Mouse (Mus musculus): Measurements from ENCODE around the gene Hist1h3d. TPM values are rescaled to one million over a fixed set of nuclear protein-coding genes. Genes with fewer than 3 reads are reported as not detected.

Hist1h3d gene
- polyA plus RNA-seq, 1 experiment from 2014 or later = 2.2 TPM

DNA sequence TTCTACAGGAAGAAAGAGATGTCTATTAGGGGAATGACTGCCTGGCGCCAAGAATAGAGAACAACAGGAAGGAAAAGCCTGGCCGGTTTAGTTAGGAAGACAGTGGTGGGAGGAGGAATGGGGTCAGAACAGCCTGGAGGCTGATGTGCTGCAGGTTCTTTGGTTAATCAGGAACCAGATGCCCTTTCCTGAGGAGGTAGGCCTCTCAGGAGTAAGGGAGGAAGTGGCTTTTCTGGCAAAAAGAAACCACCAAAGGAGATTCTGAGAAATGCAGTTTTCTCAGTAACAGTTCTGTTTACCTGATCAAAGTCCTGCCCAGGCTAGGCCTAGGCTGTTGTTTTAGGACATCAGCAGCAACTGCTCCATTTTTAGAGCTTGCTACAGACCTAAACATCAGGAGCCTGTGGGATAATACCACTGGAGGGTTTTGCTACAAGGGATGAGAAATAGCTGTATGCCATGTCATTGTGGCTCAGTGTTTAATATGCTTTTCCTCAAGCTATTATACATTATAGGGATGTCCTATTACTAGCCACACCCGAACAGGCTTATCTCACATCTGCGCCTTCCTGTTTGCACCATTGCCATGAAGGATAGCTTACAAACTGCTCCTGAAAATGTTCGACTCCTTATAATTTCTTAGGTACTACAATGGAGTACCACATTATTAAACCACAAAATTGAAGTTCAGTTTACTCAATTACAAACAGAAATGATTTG, 17.6 kb downstream of the Hist1h3d start:
- no peak overlapping the region for H3K4me2 ChIP-seq (ENCODE audit: low read length)
- no peaks in the 10 kb centered on the region for H3K9me3 ChIP-seq (ENCODE audit: control insufficient read depth, low read length)
- no peaks in the 10 kb centered on the region for H3K27me3 ChIP-seq (replicated peaks; ENCODE audit: control insufficient read depth, insufficient read depth, low read length)
- no peak overlapping the region for H3K4me3 ChIP-seq (replicated peaks; ENCODE audit: low read length)
- H3K36me3 ChIP-seq (ENCODE audit: control insufficient read depth, insufficient read depth) = no peaks in the 10 kb centered on the region
- no peaks in the 10 kb centered on the region for H3K4me1 ChIP-seq (replicated peaks; ENCODE audit: control insufficient read depth, insufficient read depth, low read length)
- no peak for ATAC-seq
- H3K9ac ChIP-seq (replicated peaks; ENCODE audit: low read depth, low read length) = no peak overlapping the region
- H3K27ac ChIP-seq (ENCODE audit: low read length) = no peak overlapping the region
- WGBS = 92% methylated on average over 5 of the region's 5 CpGs

DNA sequence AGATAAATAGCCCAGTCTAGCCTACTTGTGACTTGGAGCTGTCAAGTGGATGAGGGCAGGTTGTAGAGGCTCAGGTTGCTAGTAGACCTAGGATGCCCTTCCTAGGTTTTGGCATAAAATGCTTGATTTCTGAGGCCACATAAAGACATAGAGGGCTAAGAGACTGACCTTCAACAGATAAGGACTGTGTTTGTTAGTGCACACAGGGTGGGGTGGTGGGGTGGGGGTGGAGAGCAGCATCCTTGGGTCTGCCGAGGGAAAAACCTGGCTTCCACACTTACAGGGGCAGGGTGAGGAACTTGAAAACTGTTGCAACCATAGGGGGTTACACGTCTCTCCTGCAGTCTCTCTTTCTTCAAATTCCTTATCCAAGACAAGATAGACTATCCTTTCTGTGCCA, 19.6 kb downstream of the Hist1h3d start:
- 85% methylated on average over 2 of the region's 2 CpGs for WGBS
- no peak overlapping the region for H3K9ac ChIP-seq (replicated peaks; ENCODE audit: low read depth, low read length)
- no peaks in the 10 kb centered on the region for H3K4me1 ChIP-seq (replicated peaks; ENCODE audit: control insufficient read depth, insufficient read depth, low read length)
- H3K27ac ChIP-seq (ENCODE audit: low read length) = no peak overlapping the region
- no peak overlapping the region for H3K4me2 ChIP-seq (ENCODE audit: low read length)
- H3K27me3 ChIP-seq (replicated peaks; ENCODE audit: control insufficient read depth, insufficient read depth, low read length) = no peaks in the 10 kb centered on the region
- H3K9me3 ChIP-seq (ENCODE audit: control insufficient read depth, low read length) = no peaks in the 10 kb centered on the region
- no peaks in the 10 kb centered on the region for H3K36me3 ChIP-seq (ENCODE audit: control insufficient read depth, insufficient read depth)
- no peak overlapping the region for H3K4me3 ChIP-seq (replicated peaks; ENCODE audit: low read length)
- ATAC-seq = no peak

DNA sequence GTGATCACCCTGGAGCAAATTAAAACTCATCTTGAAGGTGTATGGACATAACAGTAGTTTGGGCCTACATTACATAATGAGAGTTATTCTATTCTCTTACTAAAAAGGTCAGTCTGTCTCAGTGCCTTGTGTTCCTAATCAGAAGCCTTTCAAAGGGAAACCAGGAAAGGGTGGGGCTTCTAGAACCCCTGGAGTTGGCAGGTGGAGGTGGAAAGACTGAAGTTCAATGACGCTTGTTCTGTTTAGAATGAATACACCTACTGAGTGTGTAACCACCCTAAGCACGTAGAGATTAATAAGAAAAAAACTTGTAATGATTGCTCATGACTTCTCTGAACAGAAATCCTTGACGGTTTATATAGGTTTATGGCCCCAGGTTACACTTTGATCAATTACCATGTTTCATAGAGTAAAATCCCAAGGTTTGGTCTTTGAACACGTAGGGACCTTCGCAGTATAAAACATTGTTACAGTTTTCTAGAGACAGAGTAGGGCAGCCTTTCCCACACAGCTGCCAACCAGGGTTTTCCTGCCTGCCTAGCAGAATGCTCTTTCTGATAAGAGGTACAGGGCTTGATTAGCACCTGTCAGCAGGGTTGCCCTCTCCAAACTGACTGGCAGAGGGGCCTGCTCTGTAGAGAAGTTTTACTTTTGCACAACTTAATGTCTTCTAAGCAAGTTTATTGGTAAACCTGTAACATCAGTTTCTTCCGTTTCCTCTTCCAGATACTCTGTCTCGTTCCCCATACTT, 20.2 kb downstream of the Hist1h3d start:
- WGBS = 89% methylated on average over 7 of the region's 7 CpGs
- H3K27ac ChIP-seq (ENCODE audit: low read length) = no peak overlapping the region
- H3K4me1 ChIP-seq (replicated peaks; ENCODE audit: control insufficient read depth, insufficient read depth, low read length) = no peaks in the 10 kb centered on the region
- no peaks in the 10 kb centered on the region for H3K9me3 ChIP-seq (ENCODE audit: control insufficient read depth, low read length)
- no peak overlapping the region for H3K4me2 ChIP-seq (ENCODE audit: low read length)
- no peak overlapping the region for H3K4me3 ChIP-seq (replicated peaks; ENCODE audit: low read length)
- ATAC-seq = no peak
- H3K9ac ChIP-seq (replicated peaks; ENCODE audit: low read depth, low read length) = no peak overlapping the region
- no peaks in the 10 kb centered on the region for H3K36me3 ChIP-seq (ENCODE audit: control insufficient read depth, insufficient read depth)
- H3K27me3 ChIP-seq (replicated peaks; ENCODE audit: control insufficient read depth, insufficient read depth, low read length) = no peaks in the 10 kb centered on the region

DNA sequence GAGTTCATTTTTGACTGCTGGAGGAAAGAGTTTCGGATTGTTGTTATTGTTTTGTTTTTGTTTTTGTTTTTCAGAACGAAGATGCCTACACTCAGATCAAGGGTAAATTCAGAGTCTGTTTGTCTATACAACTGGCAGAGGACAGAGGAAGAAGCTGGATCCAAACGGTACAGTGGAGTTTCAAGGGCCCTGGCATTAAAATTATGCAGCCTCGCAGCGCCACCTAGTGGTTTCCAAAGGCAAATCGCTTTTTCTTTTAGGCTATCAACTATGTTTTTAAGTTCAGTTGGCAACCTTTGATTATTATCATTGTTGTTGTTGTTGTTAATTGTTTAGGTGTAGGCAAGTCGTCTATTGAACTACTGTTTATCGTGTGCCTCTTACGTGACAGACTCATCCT, 22.4 kb downstream of the Hist1h3d start:
- no peak overlapping the region for H3K4me2 ChIP-seq (ENCODE audit: low read length)
- no peaks in the 10 kb centered on the region for H3K4me1 ChIP-seq (replicated peaks; ENCODE audit: control insufficient read depth, insufficient read depth, low read length)
- no peak overlapping the region for H3K9ac ChIP-seq (replicated peaks; ENCODE audit: low read depth, low read length)
- H3K27ac ChIP-seq (ENCODE audit: low read length) = no peak overlapping the region
- no peak overlapping the region for H3K4me3 ChIP-seq (replicated peaks; ENCODE audit: low read length)
- H3K27me3 ChIP-seq (replicated peaks; ENCODE audit: control insufficient read depth, insufficient read depth, low read length) = no peaks in the 10 kb centered on the region
- WGBS = 8% methylated on average over 9 of the region's 9 CpGs
- H3K9me3 ChIP-seq (ENCODE audit: control insufficient read depth, low read length) = no peaks in the 10 kb centered on the region
- H3K36me3 ChIP-seq (ENCODE audit: control insufficient read depth, insufficient read depth) = no peaks in the 10 kb centered on the region
- ATAC-seq = no peak

DNA sequence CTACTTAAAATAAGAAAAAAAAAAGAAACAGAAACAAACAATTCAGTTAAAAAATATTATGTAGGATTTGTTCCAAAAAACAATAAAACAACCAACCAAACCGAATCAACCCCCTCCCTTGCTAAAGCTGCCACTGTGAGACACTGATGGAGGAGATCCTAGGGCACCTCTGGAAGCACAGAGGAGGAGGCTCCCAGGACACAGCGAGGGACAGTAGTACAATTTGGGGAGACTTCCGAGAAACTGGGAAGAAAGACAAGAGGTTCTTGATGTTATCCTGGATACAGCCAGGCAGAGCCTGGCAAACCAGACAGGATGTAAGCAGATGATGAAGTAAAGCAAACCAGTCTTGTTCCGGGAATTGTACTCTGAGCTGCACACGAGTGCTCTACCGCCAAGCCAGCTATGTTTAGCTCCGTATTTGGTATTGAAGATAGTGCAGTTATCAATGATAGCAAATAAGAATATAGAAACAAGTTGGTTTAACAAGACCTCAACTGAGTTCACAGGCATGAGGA, 27.7 kb downstream of the Hist1h3d start:
- no peak overlapping the region for H3K4me2 ChIP-seq (ENCODE audit: low read length)
- H3K36me3 ChIP-seq (ENCODE audit: control insufficient read depth, insufficient read depth) = no peaks in the 10 kb centered on the region
- H3K27ac ChIP-seq (ENCODE audit: low read length) = no peak overlapping the region
- H3K9ac ChIP-seq (replicated peaks; ENCODE audit: low read depth, low read length) = no peak overlapping the region
- H3K4me3 ChIP-seq (replicated peaks; ENCODE audit: low read length) = no peak overlapping the region
- no peaks in the 10 kb centered on the region for H3K9me3 ChIP-seq (ENCODE audit: control insufficient read depth, low read length)
- no peaks in the 10 kb centered on the region for H3K4me1 ChIP-seq (replicated peaks; ENCODE audit: control insufficient read depth, insufficient read depth, low read length)
- H3K27me3 ChIP-seq (replicated peaks; ENCODE audit: control insufficient read depth, insufficient read depth, low read length) = no peaks in the 10 kb centered on the region
- WGBS = 86% methylated on average over 7 of the region's 7 CpGs
- ATAC-seq = no peak

DNA sequence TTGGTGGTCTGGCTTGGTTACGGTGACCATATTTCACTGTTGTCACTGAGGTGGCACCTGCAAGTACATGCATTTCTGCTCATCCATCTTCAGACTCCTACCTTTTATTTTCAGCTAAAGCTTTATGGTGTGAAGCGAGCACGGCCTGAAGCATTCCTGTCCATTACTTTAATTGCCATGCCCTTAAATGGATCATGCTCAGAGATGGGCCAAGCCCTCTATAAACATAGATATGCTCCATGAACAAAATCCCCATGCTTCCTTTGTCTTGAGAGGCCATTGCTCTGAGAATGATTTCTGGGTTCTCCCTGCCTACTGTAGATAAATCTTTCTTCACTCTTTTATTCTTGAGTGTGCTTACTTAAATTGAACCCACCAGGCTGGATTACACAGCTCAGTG, 28.9 kb downstream of the Hist1h3d start:
- H3K36me3 ChIP-seq (ENCODE audit: control insufficient read depth, insufficient read depth) = no peaks in the 10 kb centered on the region
- no peak overlapping the region for H3K4me3 ChIP-seq (replicated peaks; ENCODE audit: low read length)
- H3K27ac ChIP-seq (ENCODE audit: low read length) = no peak overlapping the region
- H3K27me3 ChIP-seq (replicated peaks; ENCODE audit: control insufficient read depth, insufficient read depth, low read length) = no peaks in the 10 kb centered on the region
- no peaks in the 10 kb centered on the region for H3K4me1 ChIP-seq (replicated peaks; ENCODE audit: control insufficient read depth, insufficient read depth, low read length)
- no peak overlapping the region for H3K4me2 ChIP-seq (ENCODE audit: low read length)
- H3K9me3 ChIP-seq (ENCODE audit: control insufficient read depth, low read length) = no peaks in the 10 kb centered on the region
- ATAC-seq = no peak
- 91% methylated on average over 3 of the region's 3 CpGs for WGBS
- H3K9ac ChIP-seq (replicated peaks; ENCODE audit: low read depth, low read length) = no peak overlapping the region

DNA sequence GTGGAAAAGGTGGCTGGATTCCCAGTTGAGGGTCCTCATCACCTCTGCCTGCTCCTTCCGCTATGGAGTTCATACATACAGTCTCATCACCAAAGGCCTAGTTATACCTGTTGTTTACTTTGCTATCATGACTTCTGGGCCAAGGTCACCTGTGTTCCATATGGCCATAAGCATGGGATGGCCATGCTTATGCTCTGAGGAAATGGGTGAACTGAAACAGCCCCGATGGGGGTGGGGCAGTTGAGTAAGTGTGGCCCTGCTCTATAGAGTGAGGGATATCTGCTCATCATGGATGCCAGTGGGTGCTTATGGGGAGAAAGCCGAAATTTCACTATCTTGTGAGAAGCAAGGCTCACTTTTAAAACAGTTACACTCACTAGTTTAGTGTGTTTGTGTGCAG, 29.5 kb downstream of the Hist1h3d start:
- Histone ChIP-seq H3K4me3 (replicated peaks; ENCODE audit: low read length) (no peak overlapping the region), H3K4me2 (ENCODE audit: low read length) (no peak overlapping the region), H3K9me3 (ENCODE audit: control insufficient read depth, low read length) (no peaks in the 10 kb centered on the region), H3K27me3 (replicated peaks; ENCODE audit: control insufficient read depth, insufficient read depth, low read length) (no peaks in the 10 kb centered on the region), H3K9ac (replicated peaks; ENCODE audit: low read depth, low read length) (no peak overlapping the region), H3K4me1 (replicated peaks; ENCODE audit: control insufficient read depth, insufficient read depth, low read length) (no peaks in the 10 kb centered on the region), H3K36me3 (ENCODE audit: control insufficient read depth, insufficient read depth) (no peaks in the 10 kb centered on the region), H3K27ac (ENCODE audit: low read length) (no peak overlapping the region)
- no peak for ATAC-seq
- WGBS = 86% methylated on average over 3 of the region's 3 CpGs

DNA sequence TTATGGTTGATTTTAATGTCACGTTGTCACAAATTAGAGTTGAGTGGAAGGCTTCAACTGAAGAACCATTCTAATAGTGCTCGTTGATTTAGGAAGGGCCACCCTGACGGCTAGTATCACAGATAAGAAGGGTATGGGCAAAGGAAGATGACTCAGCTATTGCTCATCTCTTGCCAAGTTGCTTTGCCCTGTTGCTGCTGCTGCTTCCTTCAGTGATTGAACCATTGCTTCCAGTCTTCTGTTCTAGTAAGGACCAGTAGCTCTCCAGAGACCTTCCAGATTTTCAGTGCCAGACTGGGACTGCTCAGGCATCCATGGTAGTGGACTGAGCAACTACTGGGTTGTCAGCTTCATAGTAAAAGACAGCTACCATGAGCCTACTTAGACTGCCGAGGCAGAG, 33.6 kb downstream of the Hist1h3d start:
- Histone ChIP-seq H3K9ac (replicated peaks; ENCODE audit: low read depth, low read length) (no peak overlapping the region), H3K4me3 (replicated peaks; ENCODE audit: low read length) (no peak overlapping the region), H3K4me2 (ENCODE audit: low read length) (no peak overlapping the region), H3K36me3 (ENCODE audit: control insufficient read depth, insufficient read depth) (no peaks in the 10 kb centered on the region), H3K27ac (ENCODE audit: low read length) (no peak overlapping the region), H3K9me3 (ENCODE audit: control insufficient read depth, low read length) (no peaks in the 10 kb centered on the region), H3K4me1 (replicated peaks; ENCODE audit: control insufficient read depth, insufficient read depth, low read length) (no peaks in the 10 kb centered on the region), H3K27me3 (replicated peaks; ENCODE audit: control insufficient read depth, insufficient read depth, low read length) (no peaks in the 10 kb centered on the region)
- no peak for ATAC-seq
- 90% methylated on average over 4 of the region's 4 CpGs for WGBS

DNA sequence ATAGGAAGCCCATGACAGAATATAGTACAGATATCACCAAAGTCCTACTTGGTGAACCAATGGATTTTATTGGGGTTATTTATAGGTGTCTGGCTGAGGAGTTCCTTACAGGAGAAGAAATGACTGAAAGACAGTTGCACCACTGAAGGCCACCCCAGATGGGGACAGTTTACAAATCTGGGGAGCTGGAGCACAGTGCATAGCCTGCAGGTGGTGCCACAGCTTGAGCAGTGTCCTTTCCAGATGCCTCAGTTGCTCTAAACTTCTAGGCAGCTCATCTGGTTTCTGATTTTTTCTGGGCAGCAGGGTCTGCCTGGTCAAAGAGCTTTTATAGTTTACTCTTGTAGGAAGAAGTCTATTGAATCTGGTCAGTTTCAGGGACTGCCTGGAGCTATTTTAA, 34.3 kb downstream of the Hist1h3d start:
- Histone ChIP-seq H3K27me3 (replicated peaks; ENCODE audit: control insufficient read depth, insufficient read depth, low read length) (no peaks in the 10 kb centered on the region), H3K36me3 (ENCODE audit: control insufficient read depth, insufficient read depth) (no peaks in the 10 kb centered on the region), H3K4me2 (ENCODE audit: low read length) (no peak overlapping the region), H3K9me3 (ENCODE audit: control insufficient read depth, low read length) (no peaks in the 10 kb centered on the region), H3K4me3 (replicated peaks; ENCODE audit: low read length) (no peak overlapping the region), H3K27ac (ENCODE audit: low read length) (no peak overlapping the region), H3K4me1 (replicated peaks; ENCODE audit: control insufficient read depth, insufficient read depth, low read length) (no peaks in the 10 kb centered on the region), H3K9ac (replicated peaks; ENCODE audit: low read depth, low read length) (no peak overlapping the region)
- ATAC-seq = no peak
